Mouse (Mus musculus): ENCODE results near the gene Emx2.

Emx2 gene

DNA sequence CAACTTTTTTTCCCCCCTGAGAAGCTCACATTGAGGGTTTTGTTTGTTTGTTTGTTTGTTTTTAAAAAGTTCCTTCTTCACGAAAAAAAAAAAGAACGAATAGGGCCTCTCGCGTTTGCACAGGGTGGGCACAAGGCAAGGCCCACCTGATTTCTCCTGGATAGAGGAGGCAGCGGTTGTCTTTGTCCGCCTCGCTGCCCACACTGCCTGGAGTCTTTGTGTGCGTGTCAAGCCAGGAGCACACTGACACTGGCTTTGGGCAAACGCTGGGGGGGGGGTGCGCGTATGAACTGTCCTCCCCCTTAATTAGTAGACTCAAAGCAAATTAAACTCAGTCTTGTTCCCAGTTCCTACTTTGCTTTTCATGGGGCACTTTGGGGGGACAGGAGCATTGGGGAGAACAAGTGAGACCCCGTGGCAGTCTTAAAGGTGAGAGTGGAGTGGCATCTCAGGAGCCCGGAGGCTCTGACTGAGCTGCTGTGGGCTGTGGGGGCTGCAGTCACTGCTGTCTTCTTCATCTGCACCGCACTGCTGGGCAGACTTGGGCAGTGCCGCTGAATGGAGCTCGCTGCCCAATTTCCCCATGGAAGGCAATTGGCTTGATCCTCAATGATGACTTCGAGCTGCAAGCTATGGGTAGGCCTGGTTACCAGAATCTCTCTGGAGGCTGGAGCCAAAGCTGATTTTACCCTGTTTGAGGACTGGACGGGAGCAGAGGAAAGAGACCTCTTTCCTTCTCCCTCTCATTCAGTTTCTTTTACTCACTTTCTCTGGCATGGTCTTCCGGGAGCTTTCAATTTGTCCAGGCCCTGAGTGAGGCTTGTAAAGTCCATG is 4.5 kb downstream of the Emx2 start:
- DNase-seq (ENCODE audit: low read depth): no peak

- DNase-seq (ENCODE audit: low read depth): no peak
These were observed 5.8 kb downstream of the Emx2 start for GRCm38 (mm10) chr19:59463842-59464443.

DNA sequence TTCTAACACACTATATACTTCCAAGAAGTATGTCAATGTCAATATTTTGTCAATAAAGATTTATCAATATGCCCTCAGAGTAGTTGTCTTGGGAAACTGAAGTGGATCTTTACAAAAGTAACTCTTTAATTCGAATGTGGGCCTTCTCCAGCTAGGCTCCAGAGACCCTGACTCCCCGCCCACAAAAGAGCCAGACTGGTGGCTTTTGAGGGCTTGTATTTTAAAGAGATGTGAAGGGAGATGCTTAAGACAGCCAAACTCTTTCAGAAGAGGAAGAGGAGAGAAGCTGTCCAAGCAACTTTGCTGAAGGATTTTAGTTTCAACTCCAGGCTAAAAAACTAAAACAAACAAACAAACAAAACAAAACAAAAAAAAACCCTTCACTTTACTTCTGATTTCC is 7.1 kb downstream of the Emx2 start:
- DNase-seq (ENCODE audit: low read depth): no peak

DNA sequence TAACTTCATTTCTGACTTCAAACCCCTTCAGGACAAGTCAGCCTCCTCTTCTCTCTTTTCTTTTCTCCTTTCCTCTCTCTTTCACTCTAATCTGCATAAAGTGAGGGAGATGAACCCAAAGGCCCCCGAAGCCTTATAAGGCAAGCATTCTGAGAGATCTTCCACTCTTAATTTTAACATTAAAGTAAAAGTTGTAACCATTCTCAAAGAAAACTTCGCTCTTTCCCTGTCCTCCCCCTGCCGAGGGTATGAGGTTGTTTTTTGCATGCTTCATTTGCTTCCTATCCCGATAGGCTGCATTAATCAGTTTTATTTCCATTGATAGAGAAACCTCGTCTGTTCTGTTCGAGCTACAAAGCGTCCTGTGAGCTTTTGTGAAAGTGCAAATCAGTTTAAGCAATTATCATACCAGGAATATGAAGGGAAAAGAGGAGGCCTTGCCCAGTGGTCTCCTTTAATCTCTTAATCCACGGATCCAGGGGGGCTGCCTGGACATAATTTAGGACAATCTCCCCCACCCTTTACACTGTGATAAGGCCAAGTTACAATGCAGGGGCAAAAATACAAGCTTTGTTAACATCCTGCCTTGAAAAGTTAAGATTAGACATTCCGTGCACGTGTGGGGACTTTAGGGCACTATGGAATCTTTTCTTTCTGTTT is 7.7 kb downstream of the Emx2 start:
- DNase-seq (ENCODE audit: low read depth): no peak

- no peak for DNase-seq (ENCODE audit: low read depth)
These were observed 8.3 kb downstream of the Emx2 start for GRCm38 (mm10) chr19:59466417-59466937.

GRCm38 (mm10) chr19:59467016-59467412 is 8.8 kb downstream of the Emx2 start:
- no peak for DNase-seq (ENCODE audit: low read depth)

DNA sequence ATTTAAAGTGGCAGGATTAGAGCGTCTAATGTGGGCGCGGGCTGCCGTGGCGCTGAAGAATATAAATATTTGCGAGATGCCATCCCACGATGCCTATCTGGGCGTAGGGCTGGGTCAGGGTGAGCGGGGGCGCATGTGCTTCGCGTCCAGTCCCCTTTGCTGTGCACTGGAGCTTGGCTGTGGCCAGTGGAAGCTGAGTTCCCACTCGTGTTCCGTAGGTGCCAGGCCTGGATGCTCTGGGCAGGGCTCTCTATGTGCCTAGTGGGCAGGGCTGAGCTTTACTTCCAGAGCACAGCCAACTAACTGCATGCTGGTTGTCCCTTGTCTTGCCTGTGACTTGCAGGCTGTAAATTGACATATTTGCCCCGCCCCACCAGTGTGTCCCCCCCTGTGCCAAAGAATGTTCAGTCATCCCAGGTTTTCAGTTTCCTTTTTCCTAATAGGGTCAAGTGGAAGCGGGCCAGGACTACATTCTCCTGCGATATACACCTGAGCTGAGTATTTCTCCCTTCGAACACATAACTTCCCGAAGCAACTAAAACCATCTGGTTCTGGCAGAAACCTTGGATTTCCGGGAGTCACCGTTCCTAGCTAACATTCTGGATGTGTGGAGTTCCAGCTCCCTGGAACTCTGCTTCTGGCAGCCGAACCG is 9.4 kb downstream of the Emx2 start:
- DNase-seq (ENCODE audit: low read depth): no peak

DNA sequence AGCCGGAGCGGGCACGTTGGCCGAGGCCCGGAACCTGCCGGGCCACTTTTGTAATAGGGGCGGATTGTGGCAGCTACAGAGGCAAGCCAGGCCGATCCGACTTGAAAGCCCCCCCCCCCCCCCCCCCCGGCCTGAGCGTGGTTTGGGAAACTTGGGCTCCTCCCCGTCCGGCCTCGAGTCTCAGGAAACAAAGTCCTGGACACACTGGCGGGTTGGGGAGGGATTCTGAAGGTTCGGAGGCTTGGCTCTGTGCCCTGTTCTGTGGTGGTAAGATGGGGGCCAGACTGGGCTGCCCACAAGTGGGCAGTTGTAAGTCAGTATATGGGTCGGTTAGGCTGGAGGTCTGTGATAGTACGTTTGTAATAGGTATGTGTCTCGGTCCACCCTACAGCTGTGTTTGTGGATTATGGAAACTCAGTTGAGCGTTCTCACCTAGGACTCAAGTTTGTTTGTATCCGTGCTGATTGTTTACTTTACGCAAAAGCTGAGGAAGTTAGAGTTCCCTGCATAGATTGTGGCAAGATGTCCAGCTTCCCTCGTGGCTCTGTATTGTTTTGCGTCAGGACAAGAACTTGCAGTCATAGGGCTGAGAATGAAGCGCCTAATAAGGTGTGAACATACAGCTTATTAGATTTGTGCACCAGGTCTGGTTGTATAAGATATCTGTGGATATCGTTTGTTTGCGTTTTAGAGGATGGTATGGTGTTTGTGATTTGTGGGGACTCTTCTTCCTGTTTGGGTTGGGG is 10.1 kb downstream of the Emx2 start:
- DNase-seq (ENCODE audit: low read depth): no peak

GRCm38 (mm10) chr19:59469035-59469949 is 11.1 kb downstream of the Emx2 start:
- no peak for DNase-seq (ENCODE audit: low read depth)

DNA sequence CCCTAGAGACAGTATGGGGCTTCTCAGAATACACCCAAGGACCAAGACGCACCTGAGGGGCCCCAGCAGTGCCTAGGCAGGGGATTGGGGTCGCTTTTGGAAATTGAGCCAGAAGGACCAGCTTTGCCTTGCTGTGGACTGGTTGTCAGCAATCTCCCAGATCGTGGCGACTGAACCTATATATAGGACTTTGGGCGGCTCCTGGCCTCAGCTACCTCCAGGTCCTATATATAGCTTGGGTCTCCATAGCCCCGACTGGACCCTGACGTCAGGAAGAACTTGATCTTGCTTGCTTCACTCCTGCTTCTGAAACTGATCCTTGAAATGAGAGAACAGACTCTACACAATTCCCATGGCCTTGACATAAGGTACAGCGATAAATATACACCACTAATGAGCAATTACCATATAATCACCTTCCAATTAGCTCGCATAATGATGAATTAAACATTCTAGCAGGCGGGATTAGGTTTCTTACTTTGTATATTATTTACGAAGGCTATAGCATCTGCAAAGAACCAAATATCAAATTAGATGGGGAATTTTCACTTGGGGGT is 12.0 kb downstream of the Emx2 start:
- no peak for DNase-seq (ENCODE audit: low read depth)

- no peak for DNase-seq (ENCODE audit: low read depth)
These were observed 12.7 kb downstream of the Emx2 start for GRCm38 (mm10) chr19:59470913-59471312.

- DNase-seq (ENCODE audit: low read depth): no peak
These were observed 14.7 kb downstream of the Emx2 start for GRCm38 (mm10) chr19:59472844-59473243.

DNA sequence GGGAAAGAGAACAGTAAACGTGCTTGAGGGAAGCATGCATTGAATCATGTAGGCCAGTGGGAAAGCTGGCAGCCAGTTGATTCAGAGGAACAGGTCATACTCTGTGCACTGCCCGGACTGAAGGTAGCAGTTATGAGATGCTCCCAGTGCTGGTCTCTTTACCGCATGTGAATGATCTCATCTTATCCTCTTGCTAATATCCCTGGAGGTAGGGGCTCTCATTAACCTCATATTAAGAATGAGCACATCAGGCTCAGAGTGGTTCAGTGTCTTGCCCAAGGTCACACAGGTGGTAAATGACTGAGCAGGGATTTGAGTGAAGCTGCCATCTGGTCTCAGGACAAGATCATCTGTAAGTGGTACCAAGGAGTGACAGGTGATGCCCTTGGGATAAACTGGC is 21.7 kb downstream of the Emx2 start:
- DNase-seq (ENCODE audit: low read depth): no peak

DNA sequence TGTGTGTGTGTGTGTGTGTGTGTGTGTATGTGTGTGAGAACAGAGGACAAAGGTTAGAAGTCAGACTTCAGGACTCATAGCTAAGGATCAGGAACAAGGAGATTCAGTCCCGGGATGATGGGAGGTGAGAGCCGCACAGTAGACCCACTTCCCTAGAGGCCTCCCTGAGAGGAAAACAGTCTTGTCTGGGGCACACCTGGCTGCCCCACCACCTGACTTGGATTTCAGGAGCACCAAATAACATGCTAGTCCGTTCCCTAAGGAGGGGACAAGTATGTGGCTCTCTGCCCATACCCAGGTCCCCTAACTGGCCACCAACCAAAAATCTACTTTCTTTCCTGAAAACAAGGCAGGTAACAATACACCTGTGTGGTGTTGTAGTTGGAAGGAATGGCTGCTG is 22.4 kb downstream of the Emx2 start:
- DNase-seq (ENCODE audit: low read depth): no peak

- no peak for DNase-seq (ENCODE audit: low read depth)
These were observed 34.1 kb downstream of the Emx2 start for GRCm38 (mm10) chr19:59492258-59492657.

- no peak for DNase-seq (ENCODE audit: low read depth)
These were observed 38.7 kb downstream of the Emx2 start for GRCm38 (mm10) chr19:59496832-59497231.

DNA sequence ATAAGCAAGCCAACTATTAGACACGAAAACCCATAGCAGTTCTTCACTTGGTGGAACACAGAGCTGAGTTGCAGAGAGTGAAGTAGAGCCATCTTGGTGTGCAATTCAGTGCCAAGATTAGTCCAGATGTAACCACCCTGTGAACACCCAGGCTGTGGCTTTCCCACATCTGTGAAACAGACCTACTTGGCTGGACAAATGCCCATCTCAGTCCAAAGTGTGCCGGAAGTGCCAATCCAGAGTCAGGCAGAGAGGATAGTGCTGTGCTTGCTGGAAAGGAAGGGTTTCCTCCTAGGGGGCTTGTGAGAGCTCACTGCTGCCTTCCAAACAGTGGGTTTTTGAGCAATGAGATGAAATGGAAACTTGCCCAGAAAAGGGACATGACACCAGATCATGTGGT is 50.7 kb downstream of the Emx2 start:
- peak; percentile 65 for DNase-seq (ENCODE audit: low read depth)

DNA sequence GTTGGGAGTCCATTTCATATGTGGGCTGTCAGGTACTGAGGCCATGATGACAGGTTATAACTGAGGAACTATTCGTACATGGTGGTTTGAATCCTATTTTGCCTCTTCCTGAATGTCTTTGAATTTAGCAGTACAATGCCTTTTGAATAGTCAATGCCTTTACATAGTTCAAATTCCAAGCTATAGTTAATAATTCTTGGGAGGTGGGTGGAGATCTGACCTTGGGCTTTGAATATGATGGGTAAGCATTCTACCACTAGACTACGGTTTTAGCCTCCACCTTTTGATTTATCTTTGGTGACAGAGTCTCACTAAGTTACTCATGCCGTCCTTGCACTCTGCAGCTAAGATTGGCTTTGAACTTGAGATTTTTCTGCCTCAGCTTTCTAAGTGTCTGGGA is 55.0 kb downstream of the Emx2 start:
- DNase-seq (ENCODE audit: low read depth): no peak

Data from fibroblast of lung, adult 2 months (primary cell).